Mouse (Mus musculus) neural tube, embryonic 11.5 days (tissue): ENCODE measurements around the gene Haao. TPM values are rescaled to one million over a fixed set of nuclear protein-coding genes. Genes with fewer than 3 reads are reported as not detected.

Experiments used
- ATAC-seq: fragments of 200-750 bp; cut with Nextera tagmentation; 2 replicates; pipeline ENCODE4 v1.8.0; 2017; ENCODE audit warnings: moderate number of reproducible peaks, mild to moderate bottlenecking, moderate TSS enrichment, moderate library complexity; ENCODE audit not compliant: insufficient read depth, low FRiP score, low TSS enrichment
- DNase-seq: peaks from one replicate; pipeline ENCODE4 v3.0.0-alpha.2; 2015; ENCODE audit warnings: low spot score
- H3K27ac ChIP-seq: fragments of 300-500 bp; sonication (generic); 2 replicates; pipeline ENCODE4 v1.5.1; 2014; ENCODE audit warnings: low read depth, mild to moderate bottlenecking, low read length
- H3K27me3 ChIP-seq: fragments of 300-500 bp; sonication (generic); 2 replicates; pipeline ENCODE4 v1.6.1; 2014; ENCODE audit warnings: mild to moderate bottlenecking, low read length, mixed read lengths; ENCODE audit not compliant: control insufficient read depth, insufficient read depth
- H3K36me3 ChIP-seq: fragments of 300-500 bp; sonication (generic); 2 replicates; pipeline ENCODE4 v1.6.1; 2014; ENCODE audit warnings: mild to moderate bottlenecking, low read length, moderate library complexity, mixed read lengths; ENCODE audit not compliant: control insufficient read depth, insufficient read depth
- H3K4me1 ChIP-seq: fragments of 300-500 bp; sonication (generic); 2 replicates; pipeline ENCODE4 v1.6.1; 2014; ENCODE audit warnings: low read length, mixed read lengths; ENCODE audit not compliant: control insufficient read depth, insufficient read depth
- H3K4me2 ChIP-seq: fragments of 300-500 bp; sonication (generic); 2 replicates; pipeline ENCODE4 v1.6.1; 2014; ENCODE audit warnings: low read depth, mild to moderate bottlenecking, moderate library complexity
- H3K4me3 ChIP-seq: fragments of 300-500 bp; sonication (generic); 2 replicates; pipeline ENCODE4 v1.5.1; 2014; ENCODE audit warnings: low read depth, low read length
- H3K9ac ChIP-seq: fragments of 300-500 bp; sonication (generic); 2 replicates; pipeline ENCODE4 v1.6.1; 2014; ENCODE audit warnings: mild to moderate bottlenecking, low read length
- H3K9me3 ChIP-seq: fragments of 300-500 bp; sonication (generic); 2 replicates; pipeline ENCODE4 v1.6.1; 2016; ENCODE audit warnings: low read length; ENCODE audit not compliant: control insufficient read depth
- WGBS: fragments of 180-500 bp; shearing (Covaris S2); extraction: QIAGEN DNeasy Blood & Tissue Kit; methylation state at CpG from one replicate; pipeline ENCODE4 v1.1.7; 2014; 5-methylcytosine and 5-hydroxymethylcytosine counted together
- polyA plus RNA-seq: library from polyadenylated mRNA; unstranded; fragments of >200 nt; fragmentation: Nextera tagmentation; extraction: Ambion mirVana; gene quantifications from 2 replicates; pipeline ENCODE4 v1.2.1, GENCODE M21; 2014

Haao gene
- polyA plus RNA-seq, 1 experiment from 2014 or later, result not detected

GRCm38 (mm10) chr17:83849081-83849675 is 1.4 kb upstream of the Haao start:
- ATAC-seq (no peak), DNase-seq (no peak)

DNA sequence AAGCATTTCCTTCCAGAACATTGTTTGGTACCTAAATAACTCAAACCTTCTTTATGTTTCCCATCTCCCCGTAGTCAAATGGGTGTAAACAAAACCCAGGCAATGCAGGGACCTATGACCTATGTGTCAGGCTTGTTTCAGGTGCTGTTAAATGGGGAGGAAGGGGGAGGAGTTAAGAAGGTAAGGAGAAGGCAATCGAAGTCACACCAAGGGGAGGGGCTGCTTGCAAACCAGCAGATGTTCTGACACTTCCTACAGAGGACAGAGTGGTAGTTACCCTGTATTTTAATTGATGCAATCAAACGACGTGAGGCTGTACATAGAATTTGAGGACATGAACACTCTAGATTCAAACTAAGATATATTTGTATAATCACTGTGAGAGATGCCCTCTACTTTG is 719 bp upstream of the Haao start:
- Histone ChIP-seq H3K27me3 (no peaks in the 10 kb centered on the region), H3K9ac (no peak overlapping the region), H3K27ac (no peak overlapping the region), H3K9me3 (no peaks in the 10 kb centered on the region), H3K4me2 (no peak overlapping the region), H3K4me3 (no peak overlapping the region), H3K4me1 (no peaks in the 10 kb centered on the region), H3K36me3 (no peaks in the 10 kb centered on the region)
- DNase-seq (no peak), ATAC-seq (no peak)
- WGBS, result 60% methylated on average over 4 of the region's 4 CpGs

More at GRCm38 (mm10) chr17:83849081-83849675, 1.4 kb upstream of the Haao start:
- Histone ChIP-seq H3K9ac (no peak overlapping the region), H3K4me2 (no peak overlapping the region), H3K4me1 (no peaks in the 10 kb centered on the region), H3K9me3 (no peaks in the 10 kb centered on the region), H3K4me3 (no peak overlapping the region), H3K27me3 (no peaks in the 10 kb centered on the region), H3K36me3 (no peaks in the 10 kb centered on the region), H3K27ac (no peak overlapping the region)
- 66% methylated on average over 12 of the region's 12 CpGs for WGBS

GRCm38 (mm10) chr17:83847100-83847499 is 663 bp downstream of the Haao start:
- no peak for ATAC-seq
- H3K27ac ChIP-seq, result no peak overlapping the region
- DNase-seq, result no peak
- WGBS, result 83% methylated on average over 6 of the region's 6 CpGs
- H3K4me3 ChIP-seq, result no peak overlapping the region
- H3K9ac ChIP-seq, result no peak overlapping the region
- H3K36me3 ChIP-seq, result no peaks in the 10 kb centered on the region
- H3K27me3 ChIP-seq, result no peaks in the 10 kb centered on the region
- H3K4me2 ChIP-seq, result no peak overlapping the region
- no peaks in the 10 kb centered on the region for H3K4me1 ChIP-seq
- no peaks in the 10 kb centered on the region for H3K9me3 ChIP-seq

- DNase-seq (no peak), ATAC-seq (no peak)
- Histone ChIP-seq H3K9ac (no peak overlapping the region), H3K27me3 (no peaks in the 10 kb centered on the region), H3K4me2 (no peak overlapping the region), H3K4me3 (no peak overlapping the region), H3K27ac (no peak overlapping the region), H3K4me1 (no peaks in the 10 kb centered on the region), H3K9me3 (no peaks in the 10 kb centered on the region), H3K36me3 (no peaks in the 10 kb centered on the region)
- WGBS, result 82% methylated on average over 21 of the region's 21 CpGs
These were observed 1.3 kb downstream of the Haao start for GRCm38 (mm10) chr17:83846301-83847021.

DNA sequence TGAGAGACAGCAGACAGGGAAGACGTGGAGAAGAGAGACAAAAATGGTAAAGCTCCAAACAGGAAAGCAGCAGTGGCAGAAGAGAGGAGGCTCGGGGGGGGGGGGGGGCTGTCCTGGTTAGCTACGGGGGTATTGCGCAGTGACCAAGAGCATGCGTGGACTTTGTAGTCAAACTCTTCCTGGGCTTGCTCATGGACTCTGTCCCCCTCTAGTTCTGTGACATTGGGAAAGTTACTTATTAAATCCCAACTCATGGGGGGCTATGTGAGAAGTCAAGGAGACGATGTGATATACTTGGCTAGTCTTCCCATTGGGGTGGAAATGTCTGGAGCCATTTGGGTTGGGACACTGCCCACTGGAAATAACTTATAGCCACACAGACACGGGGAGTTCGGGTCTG is 2.2 kb downstream of the Haao start:
- Histone ChIP-seq H3K9ac (no peak overlapping the region), H3K27ac (no peak overlapping the region), H3K36me3 (no peaks in the 10 kb centered on the region), H3K4me1 (no peaks in the 10 kb centered on the region), H3K9me3 (no peaks in the 10 kb centered on the region), H3K27me3 (no peaks in the 10 kb centered on the region), H3K4me2 (no peak overlapping the region), H3K4me3 (no peak overlapping the region)
- no peak for ATAC-seq
- no peak for DNase-seq
- WGBS, result 90% methylated on average over 7 of the region's 8 CpGs

- no peak for ATAC-seq
- Histone ChIP-seq H3K9me3 (no peaks in the 10 kb centered on the region), H3K9ac (no peak overlapping the region), H3K27me3 (no peaks in the 10 kb centered on the region), H3K27ac (no peak overlapping the region), H3K4me2 (no peak overlapping the region), H3K36me3 (no peaks in the 10 kb centered on the region), H3K4me1 (no peaks in the 10 kb centered on the region), H3K4me3 (no peak overlapping the region)
- no peak for DNase-seq
- 68% methylated on average over 7 of the region's 7 CpGs for WGBS
These were observed 4.0 kb downstream of the Haao start for GRCm38 (mm10) chr17:83843780-83844179.

DNA sequence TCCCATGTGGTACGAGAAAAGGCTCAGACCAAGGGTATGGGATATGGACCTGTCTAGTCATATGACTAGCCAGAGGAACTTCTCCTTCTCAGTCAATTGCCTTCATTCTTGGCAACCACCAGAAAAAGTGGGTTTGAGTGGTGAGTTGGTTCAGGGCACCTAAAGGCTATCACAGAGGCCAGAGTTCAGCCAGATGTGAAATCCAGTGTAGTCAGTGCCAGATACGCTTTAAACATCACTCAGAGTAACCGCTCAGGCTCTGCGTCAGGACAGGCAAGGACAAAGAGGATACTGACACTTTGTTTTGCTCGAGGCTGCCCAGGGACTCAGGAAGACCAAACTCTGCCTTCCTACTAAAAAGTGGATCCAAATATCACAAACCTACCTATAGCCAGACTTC is 6.8 kb downstream of the Haao start:
- no peaks in the 10 kb centered on the region for H3K9me3 ChIP-seq
- no peaks in the 10 kb centered on the region for H3K4me1 ChIP-seq
- no peak overlapping the region for H3K4me2 ChIP-seq
- ATAC-seq (no peak), DNase-seq (no peak)
- no peaks in the 10 kb centered on the region for H3K27me3 ChIP-seq
- WGBS, result 90% methylated on average over 5 of the region's 5 CpGs
- H3K27ac ChIP-seq, result no peak overlapping the region
- no peaks in the 10 kb centered on the region for H3K36me3 ChIP-seq
- H3K4me3 ChIP-seq, result no peak overlapping the region
- H3K9ac ChIP-seq, result no peak overlapping the region

DNA sequence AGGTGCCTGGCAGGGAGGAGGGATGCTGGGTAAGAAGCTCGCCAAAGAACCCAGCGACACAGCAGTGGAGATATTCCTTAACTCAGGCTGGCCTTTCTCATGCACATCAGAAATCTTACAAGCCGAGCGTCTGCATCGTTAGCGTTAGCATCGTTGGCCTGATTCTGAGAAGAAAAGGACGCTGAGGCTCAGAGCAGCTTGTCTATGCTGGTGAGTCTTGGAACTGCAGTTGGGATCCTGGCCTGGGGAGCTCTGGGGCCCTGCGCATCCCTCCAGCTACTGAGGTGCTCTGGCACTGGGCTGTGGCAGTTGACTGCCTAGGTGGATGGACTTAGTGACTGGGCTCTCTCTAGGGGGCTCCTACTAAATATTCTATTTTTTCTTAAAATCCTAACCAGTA is 8.6 kb downstream of the Haao start:
- DNase-seq (no peak), ATAC-seq (no peak)
- H3K9me3 ChIP-seq, result no peaks in the 10 kb centered on the region
- H3K4me2 ChIP-seq, result no peak overlapping the region
- no peaks in the 10 kb centered on the region for H3K27me3 ChIP-seq
- H3K36me3 ChIP-seq, result no peaks in the 10 kb centered on the region
- no peak overlapping the region for H3K9ac ChIP-seq
- no peaks in the 10 kb centered on the region for H3K4me1 ChIP-seq
- H3K27ac ChIP-seq, result no peak overlapping the region
- WGBS, result 60% methylated on average over 9 of the region's 9 CpGs
- H3K4me3 ChIP-seq, result no peak overlapping the region

- no peaks in the 10 kb centered on the region for H3K27me3 ChIP-seq
- no peak overlapping the region for H3K9ac ChIP-seq
- no peaks in the 10 kb centered on the region for H3K4me1 ChIP-seq
- H3K4me2 ChIP-seq, result no peak overlapping the region
- H3K27ac ChIP-seq, result no peak overlapping the region
- H3K4me3 ChIP-seq, result no peak overlapping the region
- ATAC-seq, result no peak
- H3K36me3 ChIP-seq, result no peaks in the 10 kb centered on the region; the same call in 1 of the 2 replicates
- WGBS, result 68% methylated on average over 8 of the region's 8 CpGs
- DNase-seq, result no peak
- H3K9me3 ChIP-seq, result no peaks in the 10 kb centered on the region
These were observed 10.0 kb downstream of the Haao start for GRCm38 (mm10) chr17:83837659-83838190.
